In genomic region chr14:122271104-122271746, GRCm38 (mm10) we compare ENCODE assay signal across 16 mouse cellular contexts.
DNase-seq lines count a peak whose midpoint lies in the region; ATAC-seq and TF ChIP-seq lines count a peak whose summit lies in the region.
"Had no signal": no experiment of that assay in that cellular context is flagged by ENCODE, and none has a peak within 500 bp of the region (broad histone marks: within the 10 kb centered on the region; RNA-seq: fewer than 3 reads in every experiment).

No protein-coding gene starts in this region.

- WGBS in forebrain, embryonic 10.5 days: 26% methylated on average over 14 of the region's 14 CpGs
- 36% methylated on average over 14 of the region's 14 CpGs for WGBS in forebrain, embryonic 15.5 days
- 23% methylated on average over 14 of the region's 14 CpGs for WGBS in hindbrain, postnatal 0 days

- intact Hi-C loops in gastrocnemius, adult 2 months (cut with DNase I): no loop called here

- no peaks in the 10 kb centered on the region for H3K36me3 ChIP-seq in forebrain, embryonic 10.5 days (replicated peaks)
- no peaks in the 10 kb centered on the region for H3K36me3 ChIP-seq in forebrain, embryonic 15.5 days
- no peaks in the 10 kb centered on the region for H3K36me3 ChIP-seq in E14TG2a.4 (ENCODE audit: insufficient read depth, low read length)
- H3K36me3 ChIP-seq in hindbrain, postnatal 0 days (ENCODE audit: insufficient read depth, low read length): no peaks in the 10 kb centered on the region
- H3K36me3 ChIP-seq: embryonic facial prominence, embryonic 12.5 days; heart, embryonic 15.5 days; limb, embryonic 15.5 days; lung, embryonic 15.5 days had no signal

- ATAC-seq in forebrain, embryonic 15.5 days (replicated peaks): no peak
- ATAC-seq in hindbrain, postnatal 0 days: peak; percentile 66
- ATAC-seq: forebrain, embryonic 16.5 days had no signal

- H3K4me1 ChIP-seq in forebrain, embryonic 10.5 days: peaks cover 18% of the 10 kb centered on the region
- no peaks in the 10 kb centered on the region for H3K4me1 ChIP-seq in forebrain, embryonic 15.5 days
- peaks cover 50% of the 10 kb centered on the region for H3K4me1 ChIP-seq in E14TG2a.4 (replicated peaks; ENCODE audit: low read depth, low read length)
- no peaks in the 10 kb centered on the region for H3K4me1 ChIP-seq in hindbrain, postnatal 0 days (ENCODE audit: insufficient read depth, low read length)
- H3K4me1 ChIP-seq: lung, embryonic 15.5 days had no signal

- no peak overlapping the region for H3K4me3 ChIP-seq in forebrain, embryonic 10.5 days
- H3K4me3 ChIP-seq in forebrain, embryonic 15.5 days: no peak overlapping the region
- peak overlapping the region; percentile 39 for H3K4me3 ChIP-seq in E14TG2a.4 (replicated peaks; ENCODE audit: low read length)
- H3K4me3 ChIP-seq in hindbrain, postnatal 0 days (ENCODE audit: low read length): no peak overlapping the region
- no peak overlapping the region for H3K4me3 ChIP-seq in gastrocnemius, adult 2 months
- H3K4me3 ChIP-seq: embryonic facial prominence, embryonic 12.5 days; heart, embryonic 15.5 days; limb, embryonic 15.5 days; lung, embryonic 15.5 days had no signal

- H3K4me2 ChIP-seq in forebrain, embryonic 15.5 days (replicated peaks): no peak overlapping the region
- H3K4me2 ChIP-seq in hindbrain, postnatal 0 days (ENCODE audit: low read depth, low read length): peak overlapping the region; percentile 28; the same call in 1 of the 2 replicates
- H3K4me2 ChIP-seq: embryonic facial prominence, embryonic 12.5 days; heart, embryonic 15.5 days; limb, embryonic 15.5 days; lung, embryonic 15.5 days had no signal

- H3K9me3 ChIP-seq in forebrain, embryonic 10.5 days: no peaks in the 10 kb centered on the region
- no peaks in the 10 kb centered on the region for H3K9me3 ChIP-seq in forebrain, embryonic 15.5 days
- H3K9me3 ChIP-seq in E14TG2a.4 (ENCODE audit: low read length): no peaks in the 10 kb centered on the region
- H3K9me3 ChIP-seq in hindbrain, postnatal 0 days (ENCODE audit: low read length): no peaks in the 10 kb centered on the region
- H3K9me3 ChIP-seq: embryonic facial prominence, embryonic 12.5 days; heart, embryonic 15.5 days; limb, embryonic 15.5 days; lung, embryonic 15.5 days had no signal

- no peak overlapping the region for H3K9ac ChIP-seq in forebrain, embryonic 15.5 days (replicated peaks)
- H3K9ac ChIP-seq in hindbrain, postnatal 0 days (replicated peaks; ENCODE audit: low read length): no peak overlapping the region
- H3K9ac ChIP-seq: embryonic facial prominence, embryonic 12.5 days; heart, embryonic 15.5 days; limb, embryonic 15.5 days; lung, embryonic 15.5 days had no signal

- peaks cover 16% of the 10 kb centered on the region for H3K27me3 ChIP-seq in forebrain, embryonic 10.5 days (ENCODE audit: poor library complexity, severe bottlenecking)
- H3K27me3 ChIP-seq in forebrain, embryonic 15.5 days: no peaks in the 10 kb centered on the region
- H3K27me3 ChIP-seq in E14TG2a.4 (ENCODE audit: insufficient read depth, low read length): peaks cover 33% of the 10 kb centered on the region
- no peaks in the 10 kb centered on the region for H3K27me3 ChIP-seq in hindbrain, postnatal 0 days (ENCODE audit: insufficient read depth, low read length)
- H3K27me3 ChIP-seq: limb, embryonic 15.5 days had no signal

- H3K27ac ChIP-seq in forebrain, embryonic 10.5 days: peak overlapping the region; percentile 58; the same call in 1 of the 2 replicates
- H3K27ac ChIP-seq in forebrain, embryonic 15.5 days (replicated peaks): no peak overlapping the region
- no peak overlapping the region for H3K27ac ChIP-seq in hindbrain, postnatal 0 days
- H3K27ac ChIP-seq in gastrocnemius, adult 2 months: no peak overlapping the region
- H3K27ac ChIP-seq: embryonic facial prominence, embryonic 12.5 days; heart, embryonic 15.5 days; limb, embryonic 15.5 days; lung, embryonic 15.5 days had no signal

- no peak for DNase-seq in forebrain, embryonic 10.5 days (ENCODE audit: extremely low spot score, low spot score)
- peak; percentile 55 for DNase-seq in ZHBTc4 (ENCODE audit: low read depth, low spot score)
- peak; percentile 40 for DNase-seq in hindbrain, postnatal 0 days (ENCODE audit: low spot score)
- DNase-seq in retina, postnatal 1 day: no peak
- DNase-seq in gastrocnemius, adult 2 months: no peak
- DNase-seq: adrenal gland, adult 8-10 months; gastrocnemius, postnatal 25 days; kidney, postnatal 14 days; thymus, postnatal 25 days had no signal

- TF ChIP-seq CTCF in E14TG2a.4 (conservative IDR thresholded peaks at IDR 0.05; ENCODE audit: low read length): no peak
- no peak for TF ChIP-seq CTCF in hindbrain, postnatal 0 days (IDR thresholded peaks at IDR 0.05; ENCODE audit: low read depth)
- TF ChIP-seq CTCF in gastrocnemius, adult 2 months (IDR thresholded peaks at IDR 0.05): no peak

Comparison
In these comparisons a context has a peak if more than half of its experiments do, and no peak if none do; other contexts are left out.
1. DNase-seq: peak in ZHBTc4 (single experiment) and hindbrain, postnatal 0 days (single experiment); none in forebrain, embryonic 10.5 days (single experiment), retina, postnatal 1 day (single experiment) and gastrocnemius, adult 2 months (single experiment).